Mouse (Mus musculus) gastrocnemius, postnatal 10 days (tissue): Measurements from ENCODE around the gene Wdfy4. TPM values are rescaled to one million over a fixed set of nuclear protein-coding genes. Genes with fewer than 3 reads are reported as not detected.
A peak's percentile ranks its signal among the peaks of the same experiment; 100 is the strongest.

Experiments
- DNase-seq: peaks from one replicate; pipeline ENCODE4 v3.0.0; 2021; ENCODE audit warnings: mixed read lengths
- total RNA-seq, 2 experiments: library from RNA; stranded (reverse); gene quantifications; 2 replicates each; pipeline ENCODE4 v1.2.3; 2021

Gene Wdfy4
- total RNA-seq, 2 experiments from 2014 or later, result 1.3 to 4.1 TPM

GRCm38 (mm10) chr14:33189849-33190423 lies 4.6 kb upstream of the Wdfy4 start:
- no peak for DNase-seq

- DNase-seq, result no peak
Measured at GRCm38 (mm10) chr14:33189230-33189629, 3.9 kb upstream of the Wdfy4 start.

GRCm38 (mm10) chr14:33187201-33187600 lies 1.9 kb upstream of the Wdfy4 start:
- DNase-seq, result no peak

GRCm38 (mm10) chr14:33180102-33180501 lies 5.2 kb downstream of the Wdfy4 start:
- no peak for DNase-seq

GRCm38 (mm10) chr14:33175059-33175821 lies 10.1 kb downstream of the Wdfy4 start:
- no peak for DNase-seq

GRCm38 (mm10) chr14:33171942-33172341 lies 13.4 kb downstream of the Wdfy4 start:
- DNase-seq, result no peak

- DNase-seq, result no peak
Measured at GRCm38 (mm10) chr14:33168750-33169149, 16.6 kb downstream of the Wdfy4 start.

- no peak for DNase-seq
Measured at GRCm38 (mm10) chr14:33162238-33162637, 23.1 kb downstream of the Wdfy4 start.

GRCm38 (mm10) chr14:33158268-33158667 lies 27.0 kb downstream of the Wdfy4 start:
- DNase-seq, result no peak

GRCm38 (mm10) chr14:33152941-33153340 lies 32.4 kb downstream of the Wdfy4 start:
- peak; percentile 14 for DNase-seq

GRCm38 (mm10) chr14:33146287-33146686 lies 39.0 kb downstream of the Wdfy4 start:
- peak; percentile 16 for DNase-seq

GRCm38 (mm10) chr14:33136843-33137242 lies 48.5 kb downstream of the Wdfy4 start:
- no peak for DNase-seq

- DNase-seq, result no peak
Measured at GRCm38 (mm10) chr14:33135170-33135569, 50.1 kb downstream of the Wdfy4 start.

GRCm38 (mm10) chr14:33131044-33131758 lies 54.1 kb downstream of the Wdfy4 start:
- DNase-seq, result no peak

GRCm38 (mm10) chr14:33116590-33116989 lies 68.7 kb downstream of the Wdfy4 start:
- DNase-seq, result no peak

GRCm38 (mm10) chr14:33104809-33105208 lies 80.5 kb downstream of the Wdfy4 start:
- no peak for DNase-seq

GRCm38 (mm10) chr14:33101609-33102008 lies 83.7 kb downstream of the Wdfy4 start:
- no peak for DNase-seq

GRCm38 (mm10) chr14:33099926-33100325 lies 85.4 kb downstream of the Wdfy4 start:
- no peak for DNase-seq

- DNase-seq, result no peak
Measured at GRCm38 (mm10) chr14:33099111-33099510, 86.2 kb downstream of the Wdfy4 start.

- no peak for DNase-seq
Measured at GRCm38 (mm10) chr14:33096462-33096861, 88.8 kb downstream of the Wdfy4 start.

GRCm38 (mm10) chr14:33083326-33083725 lies 102.0 kb downstream of the Wdfy4 start:
- no peak for DNase-seq

- no peak for DNase-seq
Measured at GRCm38 (mm10) chr14:33082301-33082700, 103.0 kb downstream of the Wdfy4 start.

- DNase-seq, result no peak
Measured at GRCm38 (mm10) chr14:33081370-33081860, 103.9 kb downstream of the Wdfy4 start.
